Mouse (Mus musculus) skeletal muscle tissue, adult 2 months (tissue): ENCODE data around the gene 4931414P19Rik.

Experiments
- DNase-seq: peaks from one replicate; pipeline ENCODE4 v3.0.0-alpha.2; 2012; ENCODE audit warnings: low read depth, low spot score

Gene 4931414P19Rik

DNA sequence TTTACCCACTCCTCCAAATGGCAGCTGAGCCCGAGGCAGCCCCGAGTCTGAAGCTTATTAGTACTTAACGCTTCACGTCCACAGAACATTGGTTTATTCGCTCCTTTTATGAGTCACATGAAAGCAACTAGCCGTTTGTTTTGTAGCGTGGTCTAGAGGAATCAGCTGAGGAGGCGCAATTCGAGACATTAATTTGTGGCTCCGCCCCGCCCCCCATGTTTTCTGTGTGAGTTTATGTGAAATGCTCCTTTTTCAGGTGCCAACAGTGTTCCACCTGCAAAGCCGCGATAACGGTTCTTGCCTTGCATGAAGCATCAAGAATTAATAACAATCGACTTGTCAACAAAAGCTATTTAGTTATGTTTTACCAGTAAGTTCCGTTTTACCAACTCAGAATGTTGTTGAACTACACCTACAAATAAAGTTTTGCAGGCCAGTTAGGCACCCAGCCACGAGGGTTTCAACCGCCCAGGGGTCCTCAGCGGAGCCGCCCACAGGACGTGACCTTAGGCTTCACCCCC, 52.3 kb downstream of the 4931414P19Rik start:
- no peak for DNase-seq

DNA sequence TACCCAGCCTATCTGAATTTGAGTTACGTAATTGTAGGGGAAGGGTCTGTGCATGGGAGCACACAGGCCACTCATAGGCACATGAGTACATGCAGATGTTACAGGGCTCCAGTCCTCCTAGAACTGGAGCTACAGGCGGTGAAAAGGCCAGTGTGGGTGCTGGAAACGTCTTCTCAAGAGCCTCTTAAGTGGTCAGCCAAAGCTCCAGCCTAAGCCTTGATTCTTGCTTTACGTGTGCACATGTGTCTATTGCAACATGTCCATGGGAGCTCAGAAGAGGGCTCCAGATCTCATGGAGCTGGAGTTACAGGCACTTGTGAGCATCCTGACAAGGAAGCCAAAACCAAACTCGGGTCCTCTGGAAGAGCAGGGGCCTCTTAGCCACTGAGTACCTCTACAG, 61.1 kb downstream of the 4931414P19Rik start:
- DNase-seq, result no peak

DNA sequence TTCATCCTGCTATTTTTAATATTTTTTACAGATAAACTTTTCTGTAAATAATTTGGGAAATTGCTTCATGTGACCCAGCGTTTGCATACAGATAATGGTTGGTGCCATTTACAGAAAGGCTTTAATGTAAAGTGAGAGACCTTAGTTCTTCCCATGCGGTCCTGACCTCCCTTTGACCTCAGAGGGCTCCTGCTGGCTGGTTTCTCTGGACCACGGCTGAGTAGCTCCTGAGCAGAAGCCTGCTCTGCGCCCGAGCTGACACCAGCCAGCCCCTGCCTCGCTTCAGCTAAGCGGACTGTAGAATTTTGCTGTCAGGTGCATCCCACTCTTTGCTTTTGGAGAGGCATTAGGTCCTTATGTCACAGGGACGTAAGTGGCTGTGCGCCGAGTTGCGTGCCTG, 65.0 kb downstream of the 4931414P19Rik start:
- no peak for DNase-seq

DNA sequence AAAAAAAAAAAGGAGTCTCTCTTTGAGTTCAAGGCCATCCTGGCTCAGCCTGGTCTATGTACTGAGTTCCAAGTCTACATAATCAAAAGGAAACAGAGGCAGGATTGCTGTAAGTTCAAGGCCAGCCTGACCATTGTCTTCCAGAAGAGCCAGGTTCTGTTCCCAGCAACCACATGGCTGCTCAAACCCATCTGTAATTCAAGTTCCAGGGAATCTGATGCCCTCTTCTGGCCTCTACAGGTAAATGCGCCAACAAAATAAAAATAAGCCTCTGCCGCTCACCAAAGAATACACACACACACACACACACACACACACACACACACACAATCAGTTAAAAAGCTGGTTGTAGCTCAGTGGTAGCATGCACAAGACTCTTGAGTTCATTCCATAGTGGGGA, 67.2 kb downstream of the 4931414P19Rik start:
- no peak for DNase-seq
